Mouse (Mus musculus) intestine, embryonic 14.5 days (tissue): ENCODE data around the gene Mxra8. TPM values are rescaled to one million over a fixed set of nuclear protein-coding genes. Genes with fewer than 3 reads are reported as not detected.
A peak's percentile ranks its signal among the peaks of the same experiment; 100 is the strongest.

ENCODE experiments used
- ATAC-seq: fragments of 200-750 bp; cut with Nextera tagmentation; replicated peaks from 2 replicates; pipeline ENCODE4 v1.8.0; 2017; ENCODE audit warnings: low read depth, moderate number of reproducible peaks, moderate TSS enrichment, moderate library complexity; ENCODE audit not compliant: low FRiP score, low TSS enrichment
- DNase-seq: peaks from one replicate; pipeline ENCODE4 v3.0.0-alpha.2; 2018; ENCODE audit warnings: low spot score
- H3K27ac ChIP-seq: fragments of 300-500 bp; sonication (generic); 2 replicates; pipeline ENCODE4 v1.5.1; 2014; ENCODE audit warnings: low read depth, mild to moderate bottlenecking, control low read depth
- H3K27me3 ChIP-seq: fragments of 300-500 bp; sonication (generic); replicated peaks from 2 replicates; pipeline ENCODE4 v1.6.1; 2014; ENCODE audit warnings: low read length, control low read depth; ENCODE audit not compliant: control insufficient read depth, insufficient read depth
- H3K36me3 ChIP-seq: fragments of 300-500 bp; sonication (generic); 2 replicates; pipeline ENCODE4 v1.6.1; 2014; ENCODE audit warnings: low read length, control low read depth; ENCODE audit not compliant: control insufficient read depth, insufficient read depth
- H3K4me1 ChIP-seq: fragments of 300-500 bp; sonication (generic); replicated peaks from 2 replicates; pipeline ENCODE4 v1.6.1; 2014; ENCODE audit warnings: low read length, control low read depth, mixed read lengths; ENCODE audit not compliant: control insufficient read depth, insufficient read depth
- H3K4me2 ChIP-seq: fragments of 300-500 bp; sonication (generic); 2 replicates; pipeline ENCODE4 v1.6.1; 2014; ENCODE audit warnings: low read length
- H3K4me3 ChIP-seq: fragments of 300-500 bp; sonication (generic); 2 replicates; pipeline ENCODE4 v1.5.1; 2014; ENCODE audit warnings: low read depth, low read length, control low read depth, mixed read lengths
- H3K9ac ChIP-seq: fragments of 300-500 bp; sonication (generic); 2 replicates; pipeline ENCODE4 v1.6.1; 2014; ENCODE audit warnings: mild to moderate bottlenecking, low read length
- H3K9me3 ChIP-seq: fragments of 300-500 bp; sonication (generic); 2 replicates; pipeline ENCODE4 v1.6.1; 2016; ENCODE audit warnings: low read length, control low read depth; ENCODE audit not compliant: control insufficient read depth
- WGBS: fragments of 180-500 bp; shearing (Covaris S2); extraction: QIAGEN DNeasy Blood & Tissue Kit; methylation state at CpG from one replicate; pipeline ENCODE4 v1.1.7; 2014; 5-methylcytosine and 5-hydroxymethylcytosine counted together
- polyA plus RNA-seq: library from polyadenylated mRNA; unstranded; fragments of >200 nt; fragmentation: Nextera tagmentation; extraction: Ambion mirVana; gene quantifications from 2 replicates; pipeline ENCODE4 v1.2.1, GENCODE M21; 2014

Gene Mxra8
- polyA plus RNA-seq, 1 experiment from 2014 or later = 60.0 TPM

GRCm38 (mm10) chr4:155840076-155841002, 859 bp downstream of the Mxra8 start:
- Histone ChIP-seq H3K27ac (peak overlapping the region; percentile 87), H3K9me3 (no peaks in the 10 kb centered on the region), H3K27me3 (no peaks in the 10 kb centered on the region), H3K4me2 (peak overlapping the region; percentile 95), H3K9ac (peak overlapping the region; percentile 51), H3K36me3 (peaks cover 17% of the 10 kb centered on the region), H3K4me1 (peaks cover 37% of the 10 kb centered on the region), H3K4me3 (peak overlapping the region; percentile 43)
- ATAC-seq = peak; percentile 10; the same call in 1 of the 2 replicates
- DNase-seq = no peak
- WGBS = 11% methylated on average over 8 of the region's 8 CpGs

GRCm38 (mm10) chr4:155841003-155841454, 1.5 kb downstream of the Mxra8 start:
- Histone ChIP-seq H3K27ac (peak overlapping the region; percentile 87; the same call in 1 of the 2 replicates), H3K4me3 (peak overlapping the region; percentile 43)
- peak; percentile 75 for DNase-seq

GRCm38 (mm10) chr4:155841651-155842270, 2.3 kb downstream of the Mxra8 start:
- Histone ChIP-seq H3K9me3 (no peaks in the 10 kb centered on the region), H3K27ac (no peak overlapping the region), H3K4me3 (peak overlapping the region; percentile 43; the same call in 1 of the 2 replicates), H3K27me3 (no peaks in the 10 kb centered on the region), H3K4me1 (peaks cover 41% of the 10 kb centered on the region), H3K4me2 (peak overlapping the region; percentile 95), H3K36me3 (peaks cover 17% of the 10 kb centered on the region), H3K9ac (no peak overlapping the region)
- no peak for DNase-seq
- WGBS = 41% methylated on average over 38 of the region's 38 CpGs
- ATAC-seq = 0 out of 2 replicates have a peak, but pooled peaks have one; percentile 4

More at GRCm38 (mm10) chr4:155841003-155841454, 1.5 kb downstream of the Mxra8 start:
- Histone ChIP-seq H3K9ac (peak overlapping the region; percentile 51), H3K36me3 (peaks cover 17% of the 10 kb centered on the region), H3K9me3 (no peaks in the 10 kb centered on the region), H3K4me1 (peaks cover 37% of the 10 kb centered on the region), H3K27me3 (no peaks in the 10 kb centered on the region), H3K4me2 (peak overlapping the region; percentile 95)
- ATAC-seq = peak; percentile 69
- WGBS = under 1% methylated on average over 32 of the region's 32 CpGs

GRCm38 (mm10) chr4:155843231-155843630, 3.8 kb downstream of the Mxra8 start:
- H3K27me3 ChIP-seq = no peaks in the 10 kb centered on the region
- H3K27ac ChIP-seq = no peak overlapping the region
- 93% methylated on average over 5 of the region's 5 CpGs for WGBS
- no peaks in the 10 kb centered on the region for H3K9me3 ChIP-seq
- no peak overlapping the region for H3K4me2 ChIP-seq
- ATAC-seq = no peak
- DNase-seq = no peak
- H3K4me3 ChIP-seq = no peak overlapping the region
- peaks cover 36% of the 10 kb centered on the region for H3K4me1 ChIP-seq
- H3K9ac ChIP-seq = no peak overlapping the region
- H3K36me3 ChIP-seq = peaks cover 17% of the 10 kb centered on the region

- WGBS = 3% methylated on average over 62 of the region's 65 CpGs
- peak; percentile 91 for ATAC-seq
Measured at GRCm38 (mm10) chr4:155846871-155847578, 7.5 kb downstream of the Mxra8 start, which contains the start of gene Dvl1. TSS of gene Dvl1 (plus strand) at chr4:155847402.

GRCm38 (mm10) chr4:155847591-155848352, 8.3 kb downstream of the Mxra8 start:
- Histone ChIP-seq H3K9me3 (no peaks in the 10 kb centered on the region), H3K4me2 (peak overlapping the region; percentile 95), H3K27me3 (no peaks in the 10 kb centered on the region), H3K4me1 (peaks cover 23% of the 10 kb centered on the region), H3K4me3 (peak overlapping the region; percentile 79), H3K27ac (peak overlapping the region; percentile 33), H3K36me3 (peaks cover 12% of the 10 kb centered on the region), H3K9ac (peak overlapping the region; percentile 85)
- WGBS = 3% methylated on average over 66 of the region's 69 CpGs
- DNase-seq = peak; percentile 81
- ATAC-seq = peak; percentile 57

More at GRCm38 (mm10) chr4:155846871-155847578, 7.5 kb downstream of the Mxra8 start, which contains the start of gene Dvl1:
- Histone ChIP-seq H3K4me2 (peak within 1 kb of the TSS; percentile 95), H3K9me3 (no peaks in the 10 kb centered on the region), H3K9ac (peak within 1 kb of the TSS; percentile 85), H3K4me3 (peak within 1 kb of the TSS; percentile 79), H3K36me3 (peaks cover 17% of the 10 kb centered on the region), H3K27me3 (no peaks in the 10 kb centered on the region), H3K27ac (peak within 1 kb of the TSS; percentile 43), H3K4me1 (peaks cover 23% of the 10 kb centered on the region)
- DNase-seq = peak; percentile 98

- Histone ChIP-seq H3K27ac (no peak overlapping the region), H3K9me3 (no peaks in the 10 kb centered on the region), H3K9ac (peak overlapping the region; percentile 85), H3K4me2 (peak overlapping the region; percentile 95), H3K27me3 (no peaks in the 10 kb centered on the region), H3K36me3 (peaks cover 6% of the 10 kb centered on the region), H3K4me1 (peaks cover 23% of the 10 kb centered on the region), H3K4me3 (peak overlapping the region; percentile 79)
- ATAC-seq = no peak
- DNase-seq = no peak
- 60% methylated on average over 7 of the region's 7 CpGs for WGBS
Measured at GRCm38 (mm10) chr4:155848434-155849095, 9.1 kb downstream of the Mxra8 start.
